Mouse (Mus musculus) cerebellum, adult 2 months (tissue): ENCODE data around the gene Tti1.

Experiments used
- CTCF ChIP-seq: fragments of 200-500 bp; IDR thresholded peaks from 2 replicates; pipeline ENCODE4 v1.5.1; 2011; ENCODE audit warnings: low read depth, mild to moderate bottlenecking, control low read depth, low read length, moderate library complexity, borderline replicate concordance; ENCODE audit not compliant: insufficient read depth
- POLR2A ChIP-seq: fragments of 200-500 bp; IDR thresholded peaks from 2 replicates; pipeline ENCODE4 v1.6.1; 2011; ENCODE audit warnings: low read length, control low read depth, borderline replicate concordance; ENCODE audit not compliant: insufficient read depth

DNA sequence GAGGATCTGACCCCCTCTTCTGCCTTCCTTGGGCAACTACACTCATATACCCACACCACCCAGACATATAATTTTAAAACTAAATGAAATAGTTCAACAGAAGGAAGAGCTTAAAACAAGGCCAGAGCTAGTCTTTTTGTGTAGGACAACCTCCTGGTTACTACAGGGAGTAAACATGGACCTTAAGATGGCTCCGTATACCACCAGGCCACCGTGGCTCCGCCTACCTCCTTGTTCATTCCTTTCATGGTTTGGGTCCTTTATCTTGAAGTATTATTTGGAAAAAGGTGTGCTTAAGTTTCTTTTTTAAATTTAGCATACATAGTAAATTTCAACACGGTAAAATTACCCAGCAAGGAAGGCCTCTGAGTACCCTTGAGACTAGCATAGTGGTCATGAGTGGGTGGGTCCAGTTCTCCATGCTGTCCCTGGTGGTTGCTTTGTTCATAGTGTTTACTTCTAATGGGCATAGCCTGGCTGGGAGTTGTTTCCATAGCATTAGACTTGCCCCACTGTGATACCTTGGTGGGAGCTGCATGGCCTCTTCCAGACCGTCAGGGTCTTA lies 39.1 kb upstream of the Tti1 start:
- TF ChIP-seq CTCF (no peak), POLR2A (no peak)
